Mouse (Mus musculus): ENCODE measurements around the gene Mrgprh. TPM values are rescaled to one million over a fixed set of nuclear protein-coding genes. Genes with fewer than 3 reads are reported as not detected.

Gene Mrgprh
- total RNA-seq (2023) = not detected

GRCm38 (mm10) chr17:12875734-12876133 lies at the start of gene Mrgprh:
Gene Mrgprh, plus strand, starts transcription at chr17:12876034.

GRCm38 (mm10) chr17:12868043-12868442 lies 7.8 kb upstream of the Mrgprh start, which contains the start of gene Mas1:
Gene Mas1, minus strand, starts transcription at chr17:12868143.

GRCm38 (mm10) chr17:12909361-12910280 lies 33.8 kb downstream of the Mrgprh start, which contains the start of gene Pnldc1:
Gene Pnldc1, minus strand, starts transcription at chr17:12910230.

GRCm38 (mm10) chr17:12915488-12915880 lies 39.6 kb downstream of the Mrgprh start, which contains the start of gene Tcp1:
Gene Tcp1, plus strand, starts transcription at chr17:12915701.

GRCm38 (mm10) chr17:12915881-12916583 lies 40.2 kb downstream of the Mrgprh start, which contains the start of gene Mrpl18:
Gene Mrpl18, minus strand, starts transcription at chr17:12916345.

Other genes with a start within 250 kb of the Mrgprh start
- gene Slc22a1, start 200.2 kb upstream of the Mrgprh start, total RNA-seq (2023) = not detected
- 41.2 TPM for gene Igf2r, start 106.4 kb upstream of the Mrgprh start, total RNA-seq (2023)
- not detected for gene Mas1, start 7.9 kb upstream of the Mrgprh start, total RNA-seq (2023)
- gene Pnldc1, start 34.2 kb downstream of the Mrgprh start, total RNA-seq (2023) = 3.3 TPM
- gene Tcp1, start 39.7 kb downstream of the Mrgprh start, total RNA-seq (2023) = 181 TPM
- 46.6 TPM for gene Mrpl18, start 40.3 kb downstream of the Mrgprh start, total RNA-seq (2023)
- gene Acat3, start 64.6 kb downstream of the Mrgprh start, total RNA-seq (2023) = 0.50 TPM
- gene Acat2, start 84.7 kb downstream of the Mrgprh start, total RNA-seq (2023) = 23.7 TPM
- 114 TPM for gene Wtap, start 118.1 kb downstream of the Mrgprh start, total RNA-seq (2023)
- 62.5 TPM for gene Sod2, start 130.8 kb downstream of the Mrgprh start, total RNA-seq (2023)
- not detected for gene Gpr31b, start 176.3 kb downstream of the Mrgprh start, total RNA-seq (2023)
- not detected for gene Tcp10b, start 185.1 kb downstream of the Mrgprh start, total RNA-seq (2023)

All from CD4-positive naive resting alpha-beta T cell, adult 57 days (primary cell).